Mouse (Mus musculus) gastrocnemius, postnatal 36 days (tissue): ENCODE results near the gene Tax1bp1. TPM values are rescaled to one million over a fixed set of nuclear protein-coding genes. Genes with fewer than 3 reads are reported as not detected.
"Not testable (repeated sequence)": the region's sequence is repeated elsewhere in the genome, so short reads cannot be mapped to it uniquely, and the experiment has no call there.

ENCODE experiments used
- DNase-seq, 2 experiments: peaks; one replicate each; pipeline ENCODE4 v3.0.0; 2022
- intact Hi-C: fragments of 180-260 bp; cut with DNase I; formaldehyde crosslinking; loops from one replicate; pipeline ENCODE4 v1.15.1; 2025
- long read RNA-seq, 2 experiments: library from polyadenylated mRNA; stranded (forward); transcript quantifications; one replicate each; pipeline ENCODE4 v2.0.0; 2021
- total RNA-seq, 2 experiments: library from RNA; stranded (reverse); gene quantifications; 2 replicates each; pipeline ENCODE4 v1.2.3; 2021

The Tax1bp1 gene
- 10 to 100 TPM; 62.0 to 72.4 TPM for total RNA-seq
- long read RNA-seq, experiment 1, transcript Tax1bp1-201 (18 exons, 3,285 nt) = major isoform, 23 of 59 reads
- long read RNA-seq, experiment 1, partial matches to known transcripts = 8 of 59 reads
- long read RNA-seq, experiment 1, other reads (novel, unspliced or antisense) = 28 of 59 reads
- long read RNA-seq, experiment 2, transcript Tax1bp1-201 (18 exons, 3,285 nt) = major isoform, 35 of 63 reads
- long read RNA-seq, experiment 2, partial matches to known transcripts = 9 of 63 reads
- long read RNA-seq, experiment 2, other reads (novel, unspliced or antisense) = 19 of 63 reads

DNA sequence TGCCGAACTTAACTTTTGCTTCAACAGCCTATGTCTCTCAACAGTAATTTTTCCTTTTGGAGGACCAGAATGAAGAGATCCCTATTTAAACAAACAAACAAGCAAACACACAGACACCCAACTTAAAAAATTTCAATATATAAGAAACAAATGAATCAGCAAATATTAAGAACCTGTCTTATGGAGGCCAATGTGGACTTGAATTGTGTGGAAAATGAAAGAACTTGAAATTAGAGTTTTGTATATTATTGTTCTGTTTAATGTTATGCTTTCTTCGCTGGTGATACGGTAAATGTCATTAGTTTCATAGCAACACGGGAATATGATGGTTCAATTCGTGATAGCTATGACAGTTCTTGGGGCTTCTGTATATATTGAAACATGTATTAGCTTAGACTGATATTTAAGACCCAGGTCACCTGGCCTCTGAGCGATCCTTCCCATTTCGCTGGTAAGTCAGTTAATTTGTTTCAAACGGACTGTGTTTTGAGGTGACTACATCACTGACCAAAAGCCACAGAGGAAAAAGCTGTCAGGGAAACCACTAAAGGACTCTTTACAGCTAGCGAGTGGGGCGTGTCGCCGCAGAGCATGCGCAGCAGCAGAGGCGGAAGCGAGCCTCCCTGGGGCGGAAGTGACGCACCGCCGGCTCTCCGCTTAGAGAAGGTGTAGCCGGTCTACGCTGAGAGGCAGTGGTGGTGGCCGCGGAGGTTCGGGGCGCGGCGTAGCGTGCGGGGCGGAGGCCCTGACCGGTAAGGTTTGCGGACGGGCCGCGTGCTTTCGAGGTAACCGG is at the start of gene Tax1bp1:
Gene Tax1bp1, plus strand, starts transcription at position 626 of the 793 bp plus-strand sequence.
- intact Hi-C loops = loop anchor here (5.0 kb wide), 2 partner anchors 71 to 456 kb away; partner anchors contain the start of gene Hibadh
- DNase-seq = peak; percentile 86 to 90

DNA sequence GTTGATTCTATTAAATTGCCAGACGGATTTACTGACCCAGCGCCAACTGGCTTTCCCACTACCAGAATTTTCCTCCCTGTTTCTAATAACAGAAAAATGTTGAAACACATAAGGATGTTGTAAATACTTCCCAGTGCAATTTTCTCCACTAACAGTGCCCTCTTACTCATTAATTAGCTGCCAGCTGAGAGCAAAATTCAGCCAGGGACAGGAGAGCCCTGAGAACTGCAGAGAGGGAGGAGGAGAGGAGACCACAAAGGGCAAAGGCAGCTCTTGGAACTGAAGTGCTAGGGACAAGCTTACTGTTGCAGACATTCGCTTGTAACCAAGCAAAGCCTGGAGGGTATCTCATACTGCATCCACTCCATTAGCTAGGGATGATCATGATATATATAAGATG is 45.9 kb upstream of the Tax1bp1 start:
- DNase-seq = no peak
- intact Hi-C loops = no loop called here

DNA sequence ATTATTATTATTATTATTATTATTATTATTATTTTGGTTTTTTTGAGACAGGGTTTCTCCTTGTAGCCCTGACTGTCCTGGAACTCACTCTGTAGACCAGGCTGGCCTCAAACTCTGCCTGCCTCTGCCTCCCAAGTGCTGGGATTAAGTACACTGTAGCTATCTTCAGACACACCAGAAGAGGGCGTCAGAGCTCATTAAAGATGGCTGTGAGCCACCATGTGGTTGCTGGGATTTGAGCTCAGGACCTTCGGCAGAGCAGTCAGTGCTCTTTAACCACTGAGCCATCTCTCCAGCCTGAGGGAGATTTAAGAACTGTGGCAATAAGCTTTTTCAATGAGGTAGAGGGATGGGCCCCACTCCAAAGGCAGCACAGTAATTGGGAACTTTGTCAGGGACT is 43.7 kb upstream of the Tax1bp1 start:
- intact Hi-C loops, DNase-seq: not testable (repeated sequence)

DNA sequence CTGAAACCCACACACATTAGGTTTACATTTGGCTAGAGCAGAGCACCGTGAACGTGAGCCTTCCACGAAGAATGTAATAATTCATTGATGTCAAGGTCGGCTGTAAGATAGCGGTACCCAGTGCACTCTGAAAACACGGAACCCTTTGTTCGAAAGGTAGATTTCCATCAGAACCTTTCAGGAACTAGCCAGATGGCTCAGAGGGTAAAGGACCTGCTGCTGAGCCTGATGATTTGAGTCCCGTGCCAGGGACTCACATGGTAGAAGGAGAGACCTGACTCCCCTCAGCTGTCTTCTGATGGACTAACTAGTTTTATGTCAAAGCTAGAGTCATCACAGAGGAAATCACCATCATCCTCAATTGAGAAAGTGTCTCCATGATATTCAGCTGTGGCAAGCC is 41.7 kb upstream of the Tax1bp1 start:
- intact Hi-C loops = no loop called here
- no peak for DNase-seq

DNA sequence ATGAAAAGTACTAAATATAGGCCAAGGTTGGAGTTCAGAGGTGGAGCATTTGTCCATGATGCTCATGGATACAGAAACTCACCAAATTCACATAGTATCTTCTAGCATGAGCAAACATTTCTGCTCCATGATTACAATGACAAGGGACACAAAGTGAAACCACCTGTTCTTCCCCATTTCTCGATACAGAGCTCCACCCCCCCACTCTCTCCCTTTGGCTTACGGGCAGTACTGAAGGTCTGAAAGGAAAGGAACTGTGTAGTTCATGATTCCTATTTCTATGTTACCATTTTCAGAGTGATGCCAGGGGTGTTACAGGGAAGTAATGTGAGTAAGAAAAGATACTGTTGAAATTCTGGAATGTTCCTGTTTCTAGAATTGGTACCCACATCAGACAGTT is 41.0 kb upstream of the Tax1bp1 start:
- intact Hi-C loops = no loop called here
- DNase-seq = no peak

DNA sequence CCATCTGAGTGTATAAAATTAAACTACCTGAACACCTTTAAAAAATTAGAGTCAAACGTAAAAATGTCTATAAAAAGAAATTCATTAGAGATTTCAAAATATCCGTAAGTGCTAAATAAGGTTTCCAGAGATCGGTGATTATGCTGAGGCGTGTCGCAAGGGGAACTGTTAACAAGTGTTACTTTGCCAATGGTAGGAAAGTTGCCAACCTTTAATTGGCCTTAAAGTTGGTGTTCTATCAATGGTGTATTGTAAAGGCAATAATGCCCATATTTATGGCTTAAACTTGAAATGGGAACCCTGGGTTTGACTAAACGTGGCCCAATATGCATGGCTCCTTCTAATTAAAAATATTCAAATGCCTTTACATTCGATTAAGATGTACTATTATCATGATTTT is 39.8 kb upstream of the Tax1bp1 start:
- intact Hi-C loops = no loop called here
- DNase-seq = no peak

DNA sequence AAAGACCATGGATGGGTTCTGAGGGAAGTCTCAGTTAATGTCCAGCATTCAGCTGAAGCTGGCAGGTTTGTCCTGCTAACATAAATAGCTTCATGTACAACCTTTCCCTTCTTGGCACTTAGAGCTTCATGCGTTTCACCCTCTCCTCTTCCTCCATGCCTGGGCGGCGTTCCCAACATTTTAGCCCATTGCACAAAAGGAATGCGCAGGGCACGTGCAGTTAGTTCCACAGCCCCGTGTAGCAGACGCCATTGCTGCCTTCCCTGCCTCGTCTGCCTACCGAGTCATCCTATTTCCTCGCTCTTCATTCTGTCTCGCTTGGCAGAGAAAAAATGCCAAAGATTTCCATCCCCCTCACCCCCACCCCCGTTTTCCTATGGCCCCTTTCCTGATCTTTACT is 39.0 kb upstream of the Tax1bp1 start:
- intact Hi-C loops = no loop called here
- no peak for DNase-seq

DNA sequence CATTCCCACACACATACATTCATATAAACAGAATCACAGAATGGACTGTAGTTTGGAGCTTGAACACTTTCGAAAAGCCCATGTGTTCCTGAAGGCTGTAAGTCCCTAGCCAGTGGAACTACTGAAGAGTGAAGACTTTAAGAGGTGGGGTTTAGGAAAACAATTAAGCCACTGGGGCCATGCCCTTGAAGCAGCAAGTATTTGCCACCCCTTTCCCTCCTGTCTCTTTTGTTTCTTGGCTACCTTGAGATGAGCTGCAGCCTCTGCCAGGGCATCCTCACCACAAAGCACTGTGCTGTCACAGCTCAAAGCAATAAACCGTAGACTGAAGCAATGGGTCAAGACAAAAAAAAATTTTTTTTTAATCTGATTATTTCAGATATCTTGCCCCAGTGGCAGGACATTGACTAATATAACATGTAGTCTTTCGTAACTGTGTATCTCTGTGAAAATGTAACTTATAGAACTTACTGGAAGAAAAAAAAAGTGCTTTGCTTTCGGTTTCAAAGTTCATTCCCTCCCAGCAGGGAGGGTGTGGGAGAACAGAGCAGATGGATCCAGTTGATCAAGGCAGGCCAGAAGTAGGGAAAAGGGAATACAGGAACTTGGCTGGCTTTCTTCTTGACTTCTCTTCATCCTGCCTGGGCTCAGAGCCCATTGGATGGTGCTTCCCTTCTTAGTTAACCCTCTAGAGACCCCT is 38.2 kb upstream of the Tax1bp1 start:
- intact Hi-C loops = no loop called here
- peak in 1 of 2 experiments; percentile 25 for DNase-seq

DNA sequence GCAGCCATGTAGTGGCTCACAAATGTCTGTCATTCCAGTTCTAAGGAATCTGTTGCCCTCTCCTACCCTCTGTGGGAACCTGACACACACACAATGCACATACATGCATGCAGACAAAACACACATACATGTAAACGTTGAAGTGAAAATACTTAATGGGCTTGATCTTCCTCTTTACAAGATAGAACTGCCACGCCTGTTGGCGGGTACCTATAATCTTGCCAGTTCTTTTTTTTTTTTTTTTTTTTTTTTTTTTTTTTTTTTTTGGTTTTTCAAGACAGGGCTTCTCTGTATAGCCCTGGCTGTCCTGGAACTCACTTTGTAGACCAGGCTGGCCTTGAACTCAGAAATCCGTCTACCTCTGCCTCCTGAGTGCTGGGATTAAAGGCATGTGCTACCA is 36.0 kb upstream of the Tax1bp1 start:
- DNase-seq, intact Hi-C loops: not testable (repeated sequence)

DNA sequence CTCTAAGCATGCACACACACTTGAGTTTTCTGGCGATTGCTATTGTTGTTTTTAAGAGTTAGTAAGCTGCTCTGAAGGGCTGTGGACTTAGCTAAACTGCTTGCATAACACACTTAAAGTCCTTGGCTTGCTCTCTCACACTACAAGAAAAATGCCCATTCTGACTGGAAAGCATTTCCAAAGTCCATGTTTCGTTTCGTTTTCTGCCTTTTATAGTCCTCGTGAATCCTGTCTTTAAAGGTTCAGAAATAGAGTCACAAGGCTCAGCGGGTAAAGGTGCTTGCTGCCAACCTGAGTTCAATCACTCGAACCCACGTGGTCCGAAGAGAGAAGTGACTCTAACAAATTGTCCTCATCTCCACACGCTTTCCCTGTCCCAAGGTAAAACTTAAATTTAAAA is 34.0 kb upstream of the Tax1bp1 start:
- intact Hi-C loops = no loop called here

DNA sequence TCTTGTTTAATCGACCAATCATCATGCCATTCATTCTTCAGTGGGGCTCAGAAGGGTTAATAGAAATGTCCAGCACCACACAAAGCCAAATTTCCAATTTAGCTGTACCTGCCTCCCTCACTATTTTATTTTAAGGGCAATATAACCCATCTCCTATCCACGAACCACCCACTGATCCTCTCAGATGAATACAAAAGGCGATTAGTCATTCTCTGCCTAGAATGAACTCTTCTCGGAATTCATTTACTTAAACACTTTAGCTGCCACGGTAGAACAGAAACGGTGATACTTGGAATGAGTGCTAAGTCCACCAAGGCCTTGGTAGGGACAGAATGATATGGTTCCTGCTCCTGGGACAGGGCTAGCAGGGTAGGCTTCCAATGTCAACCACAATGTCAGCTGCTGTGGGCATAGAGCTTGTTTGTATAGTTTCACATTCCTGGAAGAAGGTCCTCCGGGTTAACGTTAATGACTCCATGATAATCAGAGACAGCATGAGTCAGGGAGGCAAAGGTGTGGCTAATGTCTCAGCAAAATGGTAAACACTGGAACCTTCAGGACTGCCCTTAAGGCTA is 33.0 kb upstream of the Tax1bp1 start:
- no peak for DNase-seq
- intact Hi-C loops = no loop called here

More for the DNA sequence above, 34.0 kb upstream of the Tax1bp1 start:
- DNase-seq = no peak

DNA sequence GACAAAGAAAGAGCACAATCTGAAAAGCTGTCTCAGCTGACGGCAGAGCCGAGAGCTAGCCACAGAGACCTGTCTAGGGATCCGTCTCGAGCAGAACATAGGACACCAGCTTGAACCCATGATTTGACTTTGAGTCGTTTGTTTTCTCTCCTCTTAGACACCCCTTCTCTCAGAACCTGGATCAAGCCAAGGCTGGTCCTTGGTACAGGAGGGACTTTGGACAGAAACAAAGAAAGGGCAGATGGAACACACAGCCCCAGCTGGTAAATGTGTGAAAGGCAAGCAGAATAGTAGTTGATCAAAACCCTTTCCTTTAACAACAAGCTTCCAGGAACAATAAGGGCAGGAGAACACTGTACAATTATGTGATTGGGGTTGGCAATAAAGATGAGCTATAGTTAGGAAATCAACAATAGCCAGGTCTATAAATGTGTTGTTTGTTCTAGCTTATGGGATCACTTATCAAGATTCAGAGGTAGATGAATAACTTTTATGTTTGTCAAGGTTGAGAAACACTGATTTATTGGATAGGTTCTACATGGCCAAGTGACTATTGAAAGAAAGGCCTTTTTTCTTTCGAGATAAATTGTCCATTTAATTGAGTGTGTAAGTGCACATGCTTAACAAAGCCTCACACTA is 31.6 kb upstream of the Tax1bp1 start:
- intact Hi-C loops = no loop called here
- no peak for DNase-seq

DNA sequence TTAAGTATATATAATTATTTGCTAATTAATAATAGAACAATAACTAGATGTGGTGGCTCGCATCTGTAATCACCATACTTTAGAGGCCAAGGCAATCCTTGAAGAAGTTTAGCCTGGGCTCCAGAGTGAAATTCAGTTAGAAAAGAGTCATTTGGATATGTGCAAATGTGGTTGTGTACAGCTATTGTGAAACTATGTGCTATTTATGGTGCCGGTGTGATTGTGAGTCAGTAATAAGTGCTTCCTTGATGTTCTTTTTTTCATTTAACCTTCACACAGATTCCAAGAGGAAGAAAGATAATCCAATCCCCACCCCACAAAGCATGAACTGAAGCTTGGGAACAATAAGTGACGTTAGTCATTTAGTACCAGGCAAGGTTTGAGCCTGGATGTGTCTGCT is 30.9 kb upstream of the Tax1bp1 start:
- no peak for DNase-seq
- intact Hi-C loops = no loop called here

DNA sequence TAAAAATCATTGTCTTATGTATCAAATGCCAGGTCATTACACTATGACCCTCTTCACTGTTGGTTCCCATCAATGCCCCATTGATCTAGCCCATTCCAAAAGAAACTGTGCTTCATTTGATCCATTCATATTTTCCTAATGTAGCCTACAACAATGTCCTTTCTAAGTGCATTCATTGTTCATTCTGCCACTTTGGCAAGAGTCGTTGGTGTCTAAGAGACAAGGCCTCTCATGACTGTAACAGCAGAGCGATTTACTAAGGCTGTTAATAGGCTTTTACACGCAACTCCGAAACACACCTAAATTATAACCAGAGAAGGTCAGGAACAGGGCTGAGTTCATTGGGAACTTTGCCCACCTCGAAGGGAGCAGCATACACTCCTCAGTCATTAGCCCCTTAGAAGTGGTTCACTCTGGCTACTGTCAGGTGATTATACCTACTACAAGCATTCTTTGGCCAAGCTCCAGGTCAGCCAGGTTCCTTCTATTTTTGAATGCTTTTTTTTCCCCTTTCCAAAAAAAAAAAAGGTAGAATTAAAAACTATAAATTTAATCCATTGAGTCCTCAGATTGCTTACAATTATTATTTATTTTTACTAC is 26.5 kb upstream of the Tax1bp1 start:
- no peak for DNase-seq

DNA sequence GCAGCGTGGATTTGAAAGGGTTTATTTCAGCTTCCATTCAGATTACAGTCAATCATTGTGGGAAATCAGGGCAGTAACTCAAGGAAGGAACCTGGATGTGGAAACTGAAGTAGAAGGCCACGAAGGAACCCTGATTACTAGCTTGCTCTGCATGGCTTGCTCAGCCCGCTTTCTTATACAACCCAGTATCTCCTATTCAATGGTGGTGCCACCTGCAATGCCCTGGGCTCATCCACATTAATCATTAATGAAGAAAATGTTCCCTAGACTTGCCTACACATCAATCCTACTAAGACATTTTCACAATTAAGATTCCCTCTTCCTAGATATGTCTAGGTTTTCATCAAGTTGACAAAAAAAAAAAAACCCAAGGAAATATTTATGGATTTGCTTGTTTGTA is 23.2 kb upstream of the Tax1bp1 start:
- intact Hi-C loops = no loop called here

More for the DNA sequence above, 26.5 kb upstream of the Tax1bp1 start:
- intact Hi-C loops = no loop called here

DNA sequence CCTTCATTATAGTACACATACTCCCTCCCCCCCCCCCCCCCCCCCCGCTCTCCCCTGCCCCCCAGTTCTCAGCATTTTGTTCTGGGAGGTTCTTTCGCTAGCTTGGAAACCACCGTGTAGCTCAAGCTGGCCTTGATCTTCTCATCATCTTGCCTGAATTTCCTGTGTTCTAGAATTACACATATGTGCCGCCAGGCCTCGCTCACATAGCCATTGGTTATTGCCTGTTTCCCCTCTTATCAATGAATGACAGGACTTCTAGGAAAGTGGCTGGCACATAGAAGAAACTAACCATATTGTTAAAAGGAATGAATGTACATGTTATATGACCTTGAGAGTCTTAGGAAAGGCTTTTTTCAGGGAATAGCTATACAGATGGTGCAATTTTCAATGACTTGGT is 21.7 kb upstream of the Tax1bp1 start:
- intact Hi-C loops = no loop called here
- no peak for DNase-seq

More for the DNA sequence above, 23.2 kb upstream of the Tax1bp1 start:
- no peak for DNase-seq

DNA sequence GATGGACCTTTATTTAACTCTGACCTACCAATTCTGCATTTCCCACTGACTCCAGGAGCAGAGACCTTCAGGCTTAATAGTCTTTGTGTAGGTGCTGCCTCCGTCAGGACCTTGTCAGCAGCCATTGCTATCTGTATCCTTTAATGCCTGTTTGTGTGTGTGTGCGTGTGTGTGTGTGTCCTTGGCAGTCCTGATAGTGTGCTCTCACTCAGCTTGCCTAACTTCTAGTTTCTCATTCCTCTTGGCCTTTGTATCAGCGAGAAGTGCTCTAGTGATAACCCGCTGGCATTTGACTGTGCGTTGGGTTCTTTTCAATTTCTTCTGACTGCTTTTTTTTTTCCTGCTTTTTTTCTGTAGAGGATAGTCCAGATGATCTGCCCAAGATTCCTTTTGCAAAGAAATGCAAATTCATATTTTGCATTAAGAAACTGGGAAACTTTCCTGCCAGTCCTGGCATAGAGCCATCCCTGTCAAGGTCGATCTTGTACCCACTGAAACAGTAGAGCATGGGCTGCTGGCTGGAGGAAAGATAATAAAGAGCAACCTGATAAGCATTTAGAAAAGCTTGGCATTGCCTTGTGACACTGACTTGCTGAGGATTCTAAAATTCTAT is 21.0 kb upstream of the Tax1bp1 start:
- DNase-seq = no peak
- intact Hi-C loops = no loop called here

DNA sequence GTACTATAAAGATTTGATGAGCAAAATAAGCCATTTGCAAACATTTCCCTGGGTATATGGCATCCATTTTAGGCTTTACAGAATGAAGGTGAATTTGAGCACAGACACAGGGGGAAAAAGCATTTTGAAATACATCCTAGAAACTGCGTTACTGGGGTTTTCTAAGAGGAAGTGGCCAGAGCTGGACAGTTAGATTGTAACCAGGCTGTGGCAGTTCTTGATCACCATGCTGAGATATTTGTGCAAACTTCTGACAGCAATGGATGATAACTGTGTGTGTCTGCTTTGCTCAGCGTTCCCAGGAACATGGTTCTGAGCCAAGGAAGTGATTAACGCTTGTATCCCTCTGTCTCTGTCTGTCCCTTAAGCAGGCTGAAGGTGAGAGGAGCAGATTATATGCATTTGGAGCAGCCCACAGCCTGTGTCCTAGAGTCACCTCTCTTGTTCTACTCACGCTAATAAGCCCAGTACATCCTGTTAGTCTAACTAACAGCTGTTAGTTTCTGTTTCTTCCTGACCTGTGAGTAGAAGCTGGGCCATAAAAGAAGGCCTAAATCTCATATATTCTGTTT is 15.5 kb upstream of the Tax1bp1 start:
- intact Hi-C loops = no loop called here
- DNase-seq = no peak

DNA sequence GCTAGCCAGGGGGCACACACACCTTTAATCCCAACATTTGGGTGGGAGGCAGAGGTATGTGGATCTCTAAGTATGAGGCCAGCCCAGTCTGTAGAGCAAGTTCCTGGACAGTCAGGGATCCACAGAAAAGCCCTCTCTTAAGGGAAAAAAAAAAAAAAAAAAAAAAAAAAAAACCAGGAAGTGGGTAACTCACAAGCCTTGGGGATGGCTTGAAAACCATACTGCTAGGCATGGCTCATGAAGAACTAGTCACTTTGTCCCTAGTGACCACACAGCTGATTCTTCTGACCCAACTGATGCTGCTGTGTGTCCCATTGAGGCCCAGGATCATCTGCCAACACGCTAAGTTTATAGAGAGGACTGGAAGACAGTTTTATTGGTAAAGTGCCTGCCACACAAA is 14.5 kb upstream of the Tax1bp1 start:
- no peak for DNase-seq
- intact Hi-C loops = no loop called here
